Mouse (Mus musculus) ES-E14 (cell line): ENCODE results near the gene Pakap.

Experiments used
- CHD2 ChIP-seq: IDR thresholded peaks from 2 replicates; pipeline ENCODE4 v1.6.1; 2014; ENCODE audit warnings: mild to moderate bottlenecking, low read depth, low read length, inconsistent platforms
- HCFC1 ChIP-seq: IDR thresholded peaks from 2 replicates; pipeline ENCODE4 v1.6.1; 2012; ENCODE audit warnings: low read length, inconsistent platforms, borderline replicate concordance; ENCODE audit not compliant: insufficient read depth
- MAFK ChIP-seq: IDR thresholded peaks from 2 replicates; pipeline ENCODE4 v1.6.1; 2014; ENCODE audit warnings: mild to moderate bottlenecking, low read depth, low read length, inconsistent platforms; ENCODE audit not compliant: insufficient read depth
- ZNF384 ChIP-seq: IDR thresholded peaks from 2 replicates; pipeline ENCODE4 v1.6.1; 2012; ENCODE audit warnings: low read depth, low read length, inconsistent platforms

- TF ChIP-seq HCFC1 (no peak), MAFK (no peak), CHD2 (no peak), ZNF384 (no peak)
These were observed 104.6 kb downstream of the Pakap start for GRCm38 (mm10) chr4:57672541-57672940.
